Comparison of ENCODE assay signal across 19 mouse cellular contexts in the genomic region with DNA sequence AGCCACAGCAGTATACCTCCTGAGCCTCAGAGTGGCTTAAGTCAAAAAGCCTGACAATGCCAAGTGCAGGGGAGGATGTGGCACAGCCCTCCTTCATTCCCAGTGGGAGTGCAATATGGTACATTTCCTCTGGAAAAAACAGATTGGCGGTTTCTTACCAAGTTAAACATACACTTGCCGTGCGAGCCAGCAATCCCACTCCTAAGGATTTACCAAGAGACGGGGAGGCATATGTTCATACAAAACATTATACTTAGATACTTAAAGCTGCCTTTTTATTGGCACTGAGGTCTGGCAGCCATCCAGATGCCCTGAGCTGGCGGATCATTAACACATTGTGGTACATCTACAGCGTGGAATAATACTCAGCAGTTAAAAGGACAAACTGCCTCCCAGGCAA. TPM values are rescaled to one million over a fixed set of nuclear protein-coding genes. Genes with fewer than 3 reads are reported as not detected.
DNase-seq lines count a peak whose midpoint lies in the region; ATAC-seq lines count a peak whose summit lies in the region.
"Had no signal": no experiment of that assay in that cellular context is flagged by ENCODE, and none has a peak within 500 bp of the region (broad histone marks: within the 10 kb centered on the region; RNA-seq: fewer than 3 reads in every experiment).

No protein-coding gene starts in this region.

- H3K36me3 ChIP-seq in embryonic facial prominence, embryonic 14.5 days (ENCODE audit: control insufficient read depth, insufficient read depth, low read length), result no peaks in the 10 kb centered on the region
- H3K36me3 ChIP-seq in embryonic facial prominence, embryonic 10.5 days (replicated peaks), result no peaks in the 10 kb centered on the region
- H3K36me3 ChIP-seq: heart, embryonic 12.5 days; kidney, embryonic 15.5 days; lung, embryonic 15.5 days; neural tube, embryonic 13.5 days had no signal

- H3K4me3 ChIP-seq in embryonic facial prominence, embryonic 14.5 days (ENCODE audit: low read depth, low read length), result no peak overlapping the region
- H3K4me3 ChIP-seq in embryonic facial prominence, embryonic 10.5 days, result no peak overlapping the region
- H3K4me3 ChIP-seq: heart, embryonic 12.5 days; kidney, embryonic 15.5 days; left cerebral cortex, adult 2 months; lung, embryonic 15.5 days; megakaryocyte, embryonic 14.5 days; neural tube, embryonic 13.5 days had no signal

- WGBS in embryonic facial prominence, embryonic 14.5 days, result 83% methylated on average over 6 of the region's 6 CpGs
- 89% methylated on average over 6 of the region's 6 CpGs for WGBS in embryonic facial prominence, embryonic 10.5 days

- H3K27me3 ChIP-seq in embryonic facial prominence, embryonic 14.5 days (replicated peaks; ENCODE audit: control insufficient read depth, insufficient read depth, low read length), result no peaks in the 10 kb centered on the region
- peaks cover 63% of the 10 kb centered on the region for H3K27me3 ChIP-seq in embryonic facial prominence, embryonic 10.5 days (replicated peaks; ENCODE audit: low read depth, poor library complexity, severe bottlenecking)
- H3K27me3 ChIP-seq: lung, embryonic 15.5 days had no signal

- H3K4me2 ChIP-seq in embryonic facial prominence, embryonic 14.5 days (ENCODE audit: low read depth, low read length), result no peak overlapping the region
- H3K4me2 ChIP-seq: heart, embryonic 12.5 days; kidney, embryonic 15.5 days; liver, embryonic 11.5 days; lung, embryonic 15.5 days; neural tube, embryonic 13.5 days had no signal

- no peaks in the 10 kb centered on the region for H3K9me3 ChIP-seq in embryonic facial prominence, embryonic 14.5 days (ENCODE audit: control insufficient read depth, low read length)
- no peaks in the 10 kb centered on the region for H3K9me3 ChIP-seq in embryonic facial prominence, embryonic 10.5 days
- H3K9me3 ChIP-seq: heart, embryonic 12.5 days; kidney, embryonic 15.5 days; lung, embryonic 15.5 days; neural tube, embryonic 13.5 days had no signal

- DNase-seq in embryonic facial prominence, embryonic 14.5 days (ENCODE audit: low spot score), result peak; percentile 20
- DNase-seq in embryonic facial prominence, embryonic 10.5 days (ENCODE audit: low spot score), result no peak
- DNase-seq in frontal cortex, postnatal 14 days (ENCODE audit: low spot score in 2 of 2), result peak; percentile 29 to 33
- DNase-seq in left cerebral cortex, adult 18-20 months (ENCODE audit: low spot score in 2 of 2), result peak; percentile 44 to 54
- peak; percentile 32 for DNase-seq in right cerebral cortex, postnatal 25 days
- DNase-seq in c-Kit-positive CD71-positive TER-119-positive erythroid progenitor cells, embryonic 14.5 days (ENCODE audit: low spot score), result no peak
- DNase-seq in gastrocnemius, adult 18-20 months (ENCODE audit: low spot score), result no peak
- no peak for DNase-seq in cerebellum, adult 9-11 months
- DNase-seq: adrenal gland, adult 2 months; heart, postnatal 4 days; thymus, adult 2 months had no signal

- H3K9ac ChIP-seq in embryonic facial prominence, embryonic 14.5 days (ENCODE audit: low read depth, low read length), result no peak overlapping the region
- H3K9ac ChIP-seq: heart, embryonic 12.5 days; kidney, embryonic 15.5 days; lung, embryonic 15.5 days; neural tube, embryonic 13.5 days had no signal

- no peak overlapping the region for H3K27ac ChIP-seq in embryonic facial prominence, embryonic 14.5 days (replicated peaks; ENCODE audit: low read depth, low read length)
- no peak overlapping the region for H3K27ac ChIP-seq in embryonic facial prominence, embryonic 10.5 days (replicated peaks)
- H3K27ac ChIP-seq: kidney, embryonic 15.5 days; left cerebral cortex, adult 2 months; lung, embryonic 15.5 days; neural tube, embryonic 13.5 days had no signal

- peaks cover 5% of the 10 kb centered on the region; the same call in 1 of the 2 replicates for H3K4me1 ChIP-seq in embryonic facial prominence, embryonic 14.5 days (ENCODE audit: control insufficient read depth, insufficient read depth, low read length)
- peaks cover 13% of the 10 kb centered on the region for H3K4me1 ChIP-seq in embryonic facial prominence, embryonic 10.5 days

- ATAC-seq in embryonic facial prominence, embryonic 14.5 days (ENCODE audit: low read depth), result no peak
- ATAC-seq: inflammation-experienced regulatory T-cells, adult 6 months had no signal

RNA-seq across cellular contexts. Expression of a gene that starts 5.1 kb away (rescaled TPM):
- polyA plus RNA-seq in embryonic facial prominence, embryonic 14.5 days (2014; fragmentation: Nextera tagmentation; extraction: Ambion mirVana), result 15.3 and 15.9 TPM in 2 replicates
- polyA plus RNA-seq in embryonic facial prominence, embryonic 10.5 days (2016; fragmentation: Nextera tagmentation; extraction: Ambion mirVana), result 14.1 and 15.8 TPM in 2 replicates
- 10 to 100 TPM; 48.7 to 59.4 TPM for total RNA-seq in left cerebral cortex, adult 18-20 months (2021)
- 1 to 10 TPM; 5.8 to 9.2 TPM for total RNA-seq in gastrocnemius, adult 18-20 months (2021)

Comparison
In these comparisons a context has a peak if more than half of its experiments do, and no peak if none do; other contexts are left out.
1. DNase-seq: peak in embryonic facial prominence, embryonic 14.5 days (single experiment), frontal cortex, postnatal 14 days (2 of 2), left cerebral cortex, adult 18-20 months (2 of 2) and right cerebral cortex, postnatal 25 days (single experiment); none in embryonic facial prominence, embryonic 10.5 days (single experiment), c-Kit-positive CD71-positive TER-119-positive erythroid progenitor cells, embryonic 14.5 days (single experiment), gastrocnemius, adult 18-20 months (single experiment) and cerebellum, adult 9-11 months (single experiment).
2. RNA of a gene that starts 5.1 kb away (total RNA-seq): 48.7 to 59.4 TPM in left cerebral cortex, adult 18-20 months; 5.8 to 9.2 TPM in gastrocnemius, adult 18-20 months; every median in the first group is over 4 times any median in the second.